Mouse (Mus musculus) liver, embryonic 14.5 days (tissue): Measurements from ENCODE around the gene C2cd3. TPM values are rescaled to one million over a fixed set of nuclear protein-coding genes. Genes with fewer than 3 reads are reported as not detected.

ENCODE experiments used
- ATAC-seq: fragments of 200-750 bp; cut with Nextera tagmentation; 2 replicates; pipeline ENCODE4 v1.8.0; 2017; ENCODE audit warnings: moderate number of reproducible peaks, mild to moderate bottlenecking, moderate library complexity; ENCODE audit not compliant: insufficient read depth
- DNase-seq, 3 experiments: peaks; one replicate each; pipeline ENCODE4 v3.0.0-alpha.2; 2012 to 2013; ENCODE audit warnings: low read depth in 3 of 3, low spot score in 3 of 3
- H3K27ac ChIP-seq: fragments of 300-500 bp; sonication (generic); 2 replicates; pipeline ENCODE4 v1.5.1; 2014; ENCODE audit warnings: moderate library complexity, mild to moderate bottlenecking, control low read depth, inconsistent platforms
- H3K27me3 ChIP-seq: fragments of 300-500 bp; sonication (generic); 2 replicates; pipeline ENCODE4 v1.6.1; 2014; ENCODE audit warnings: mild to moderate bottlenecking, low read length, moderate library complexity; ENCODE audit not compliant: control insufficient read depth, insufficient read depth
- H3K36me3 ChIP-seq: fragments of 300-500 bp; sonication (generic); replicated peaks from 2 replicates; pipeline ENCODE4 v1.6.1; 2014; ENCODE audit warnings: low read depth; ENCODE audit not compliant: control insufficient read depth, insufficient read depth
- H3K4me1 ChIP-seq, 2 experiments: fragments of 200-500 bp in 1 of 2; fragments of 300-500 bp in 1 of 2; sonication (generic) in 1 of 2; replicated peaks; 2 replicates each; pipeline ENCODE4 v1.6.1; 2012 to 2014; ENCODE audit warnings: antibody characterized with exemption in 1 of 2, inconsistent platforms in 1 of 2, low read length in 1 of 2; ENCODE audit not compliant: control insufficient read depth in 2 of 2, insufficient read depth in 2 of 2
- H3K4me2 ChIP-seq: fragments of 300-500 bp; sonication (generic); 2 replicates; pipeline ENCODE4 v1.6.1; 2014; ENCODE audit warnings: low read depth, mild to moderate bottlenecking, control low read depth, moderate library complexity
- H3K4me3 ChIP-seq, 2 experiments: fragments of 200-500 bp in 1 of 2; fragments of 300-500 bp in 1 of 2; sonication (generic) in 1 of 2; 2 replicates each; pipeline ENCODE4 v1.5.1; 2012 to 2014; ENCODE audit warnings: low read depth in 2 of 2, low read length in 2 of 2, mild to moderate bottlenecking in 2 of 2, control low read depth in 1 of 2, inconsistent platforms in 1 of 2, moderate library complexity in 1 of 2; ENCODE audit not compliant: insufficient read depth in 1 of 2
- H3K9ac ChIP-seq: fragments of 300-500 bp; sonication (generic); replicated peaks from 2 replicates; pipeline ENCODE4 v1.6.1; 2014; ENCODE audit warnings: mild to moderate bottlenecking, control low read depth, moderate library complexity
- H3K9me3 ChIP-seq: fragments of 300-500 bp; sonication (generic); 2 replicates; pipeline ENCODE4 v1.6.1; 2016; ENCODE audit warnings: low read length, mixed read lengths; ENCODE audit not compliant: control insufficient read depth
- CTCF ChIP-seq: IDR thresholded peaks from 2 replicates; pipeline ENCODE4 v1.5.1; 2016; ENCODE audit warnings: antibody characterized with exemption, low read depth, control low read depth
- EP300 ChIP-seq: IDR thresholded peaks from 2 replicates; pipeline ENCODE4 v1.6.1; 2016; ENCODE audit warnings: antibody characterized with exemption, low read depth
- WGBS: fragments of 180-500 bp; shearing (Covaris S2); extraction: QIAGEN DNeasy Blood & Tissue Kit; methylation state at CpG from one replicate; pipeline ENCODE4 v1.1.7; 2014; ENCODE audit not compliant: insufficient replicate concordance; 5-methylcytosine and 5-hydroxymethylcytosine counted together
- polyA plus RNA-seq, 2 experiments: library from polyadenylated mRNA; depleted of rRNA in 1 of 2; stranded (reverse) in 1 of 2; unstranded in 1 of 2; fragments of >200 nt; fragmentation: Nextera tagmentation in 1 of 2; extraction: Ambion mirVana in 1 of 2; gene quantifications; 2 replicates each; pipeline versions ENCODE4 v1.2.1 to v1.2.3; 2012 to 2014

The C2cd3 gene
- polyA plus RNA-seq, 2 experiments: 9.1 to 10.2 TPM

DNA sequence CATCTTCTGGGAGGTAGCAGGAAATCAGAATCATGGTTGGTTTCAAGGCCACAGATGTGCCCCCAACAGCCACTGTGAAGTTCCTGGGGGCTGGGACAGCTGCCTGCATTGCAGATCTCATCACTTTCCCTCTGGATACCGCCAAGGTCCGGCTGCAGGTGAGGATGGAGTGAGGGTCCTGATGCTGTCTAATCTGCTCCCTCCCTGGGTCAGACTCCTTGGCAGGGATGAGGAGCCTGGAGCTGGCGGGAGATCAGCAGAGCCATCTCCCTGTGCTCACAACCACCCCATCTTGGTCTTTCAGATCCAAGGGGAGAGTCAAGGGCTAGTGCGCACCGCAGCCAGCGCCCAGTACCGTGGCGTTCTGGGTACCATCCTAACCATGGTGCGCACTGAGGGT is 124.8 kb downstream of the C2cd3 start:
- ATAC-seq: no peak
- no peaks in the 10 kb centered on the region for H3K9me3 ChIP-seq
- H3K27me3 ChIP-seq: no peaks in the 10 kb centered on the region
- 95% methylated on average over 9 of the region's 9 CpGs for WGBS
- peak overlapping the region; percentile 91 for H3K4me2 ChIP-seq
- TF ChIP-seq CTCF (no peak), EP300 (no peak)
- H3K4me1 ChIP-seq: peaks cover 13 to 34% of the 10 kb centered on the region in 2 experiments
- H3K27ac ChIP-seq: peak overlapping the region; percentile 56; the same call in 1 of the 2 replicates
- DNase-seq: no peak
- peak overlapping the region; percentile 4 to 97; a peak in 2 of 4 replicates for H3K4me3 ChIP-seq
- H3K36me3 ChIP-seq: peaks cover 66% of the 10 kb centered on the region
- H3K9ac ChIP-seq: no peak overlapping the region

DNA sequence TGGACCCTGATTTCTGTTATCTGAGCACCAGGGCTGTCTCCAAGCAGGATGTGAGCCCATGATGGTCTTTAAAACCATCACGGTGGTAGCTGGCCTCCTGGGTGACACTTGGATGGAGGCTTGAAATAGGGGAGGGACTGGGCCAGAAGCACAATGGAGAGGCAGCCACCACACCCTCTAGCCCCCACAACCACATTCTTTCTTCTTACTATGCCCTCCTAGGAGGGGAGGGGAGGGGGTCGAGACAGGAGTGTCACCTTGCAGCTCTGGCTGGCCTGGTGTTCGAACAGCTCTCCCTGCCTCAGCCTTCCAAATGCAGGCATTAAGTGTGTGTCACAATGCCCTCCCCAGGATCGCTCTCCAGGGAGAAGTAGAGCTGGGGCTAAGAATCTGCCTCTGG is 125.4 kb downstream of the C2cd3 start:
- no peak overlapping the region for H3K27ac ChIP-seq
- ATAC-seq (no peak), DNase-seq (no peak)
- peaks cover 66% of the 10 kb centered on the region for H3K36me3 ChIP-seq
- H3K27me3 ChIP-seq: no peaks in the 10 kb centered on the region
- TF ChIP-seq EP300 (no peak), CTCF (no peak)
- peak overlapping the region; percentile 91 for H3K4me2 ChIP-seq
- H3K9ac ChIP-seq: no peak overlapping the region
- 81% methylated on average over 4 of the region's 4 CpGs for WGBS
- H3K4me3 ChIP-seq: peak overlapping the region; percentile 1 to 97; a peak in 1 of 4 replicates
- H3K4me1 ChIP-seq: peaks cover 11 to 34% of the 10 kb centered on the region in 2 experiments
- no peaks in the 10 kb centered on the region for H3K9me3 ChIP-seq

DNA sequence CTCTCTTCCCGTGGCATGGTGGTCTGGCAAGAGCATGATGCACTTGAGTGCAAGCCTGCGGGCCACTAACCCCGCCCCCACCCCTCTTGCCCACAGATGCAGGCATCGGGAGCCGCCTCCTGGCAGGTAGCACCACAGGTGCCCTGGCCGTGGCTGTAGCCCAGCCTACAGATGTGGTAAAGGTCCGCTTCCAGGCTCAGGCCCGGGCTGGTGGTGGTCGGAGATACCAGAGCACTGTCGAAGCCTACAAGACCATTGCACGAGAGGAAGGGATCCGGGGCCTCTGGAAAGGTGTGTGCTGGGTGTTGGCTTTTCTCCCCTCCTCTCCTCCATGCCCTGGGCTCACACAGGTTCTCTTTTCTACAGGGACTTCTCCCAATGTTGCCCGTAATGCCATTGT is 125.9 kb downstream of the C2cd3 start:
- peak overlapping the region in 1 of 2 experiments; percentile 5; a peak in 1 of 4 replicates for H3K4me3 ChIP-seq
- peaks cover 15 to 38% of the 10 kb centered on the region in 2 experiments for H3K4me1 ChIP-seq
- no peak for ATAC-seq

DNA sequence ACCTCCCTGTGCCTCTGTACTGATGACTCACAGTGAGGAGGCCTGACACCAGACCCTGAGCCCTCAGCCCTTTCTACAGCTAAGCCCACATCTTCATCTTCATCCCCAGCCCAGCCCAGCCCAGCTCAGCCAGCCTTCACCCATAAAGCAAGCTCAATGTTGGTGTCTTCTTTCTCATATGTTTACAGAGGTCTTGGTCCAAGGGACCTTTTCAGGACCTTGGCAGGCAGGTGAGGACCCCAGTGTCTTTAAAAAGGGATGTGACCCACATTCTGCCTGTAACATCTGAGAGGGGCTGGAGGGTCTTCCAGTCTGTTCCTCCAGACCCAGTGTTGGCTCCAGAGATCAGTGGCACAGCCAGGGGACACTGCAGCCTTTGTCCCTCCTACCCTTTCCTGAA is 127.4 kb downstream of the C2cd3 start:
- Histone ChIP-seq H3K4me1 (peaks cover 21 to 45% of the 10 kb centered on the region in 2 experiments), H3K27ac (peak overlapping the region; percentile 62)

More for the DNA sequence above, 125.9 kb downstream of the C2cd3 start:
- Histone ChIP-seq H3K27me3 (no peaks in the 10 kb centered on the region), H3K36me3 (peaks cover 66% of the 10 kb centered on the region), H3K9ac (no peak overlapping the region), H3K27ac (no peak overlapping the region), H3K9me3 (no peaks in the 10 kb centered on the region), H3K4me2 (peak overlapping the region; percentile 91; the same call in 1 of the 2 replicates)
- TF ChIP-seq EP300: no peak
- 91% methylated on average over 13 of the region's 13 CpGs for WGBS
- no peak for DNase-seq

DNA sequence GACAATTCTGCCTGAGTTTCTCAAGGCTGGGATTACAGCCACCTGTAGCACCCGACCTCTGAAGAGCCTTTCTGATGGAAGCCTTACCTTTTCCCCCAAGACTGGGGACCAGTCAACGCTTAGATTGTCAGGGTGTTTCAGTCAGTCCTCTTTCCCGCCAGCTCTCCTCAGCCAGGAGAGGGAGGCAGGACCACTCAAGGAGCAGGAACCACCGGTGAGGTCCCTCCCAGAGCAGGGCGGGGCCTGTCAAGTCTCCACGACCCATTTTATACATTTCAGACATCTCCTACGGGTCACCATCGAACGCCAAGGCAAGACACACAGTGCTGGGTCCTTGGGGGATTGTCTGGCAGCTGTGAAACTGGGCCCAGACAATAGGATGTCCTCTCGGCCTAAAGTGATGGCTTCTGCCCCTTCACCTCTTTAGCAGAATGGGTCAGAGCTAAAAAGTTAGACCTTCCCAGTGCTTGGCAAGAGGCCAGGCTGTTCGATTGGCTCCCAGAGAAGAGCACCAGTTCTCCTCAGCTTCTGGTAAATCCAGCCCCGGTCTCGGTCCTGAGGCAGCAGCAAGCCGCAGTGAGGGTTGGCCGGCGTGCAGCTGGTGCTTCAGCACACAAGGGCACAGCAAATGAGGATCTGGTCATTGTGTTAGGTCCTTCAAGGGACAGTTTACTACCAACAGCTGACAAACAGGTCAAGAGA is 128.4 kb downstream of the C2cd3 start:
- Histone ChIP-seq H3K36me3 (peaks cover 50% of the 10 kb centered on the region), H3K27me3 (no peaks in the 10 kb centered on the region), H3K9me3 (no peaks in the 10 kb centered on the region), H3K4me1 (peaks cover 21 to 39% of the 10 kb centered on the region in 2 experiments), H3K9ac (no peak overlapping the region), H3K4me3 (no peak overlapping the region), H3K27ac (peak overlapping the region; percentile 62), H3K4me2 (no peak overlapping the region)
- DNase-seq: no peak
- TF ChIP-seq CTCF (no peak; the same call in 1 of the 2 replicates), EP300 (peak; percentile 26)
- ATAC-seq: peak; percentile 7; the same call in 1 of the 2 replicates
- 62% methylated on average over 16 of the region's 16 CpGs for WGBS

More for the DNA sequence above, 127.4 kb downstream of the C2cd3 start:
- H3K9me3 ChIP-seq: no peaks in the 10 kb centered on the region
- H3K4me2 ChIP-seq: no peak overlapping the region
- TF ChIP-seq CTCF (no peak), EP300 (no peak)
- H3K36me3 ChIP-seq: peaks cover 60% of the 10 kb centered on the region
- H3K9ac ChIP-seq: no peak overlapping the region
- ATAC-seq: no peak
- no peak overlapping the region for H3K4me3 ChIP-seq
- DNase-seq: no peak
- no peaks in the 10 kb centered on the region for H3K27me3 ChIP-seq
